Mouse (Mus musculus): ENCODE results near the gene Kif26b. TPM values are rescaled to one million over a fixed set of nuclear protein-coding genes. Genes with fewer than 3 reads are reported as not detected.

The Kif26b gene
- total and polyA plus RNA-seq, 2 experiments from 2014 or later: 3.4 to 33.7 TPM

DNA sequence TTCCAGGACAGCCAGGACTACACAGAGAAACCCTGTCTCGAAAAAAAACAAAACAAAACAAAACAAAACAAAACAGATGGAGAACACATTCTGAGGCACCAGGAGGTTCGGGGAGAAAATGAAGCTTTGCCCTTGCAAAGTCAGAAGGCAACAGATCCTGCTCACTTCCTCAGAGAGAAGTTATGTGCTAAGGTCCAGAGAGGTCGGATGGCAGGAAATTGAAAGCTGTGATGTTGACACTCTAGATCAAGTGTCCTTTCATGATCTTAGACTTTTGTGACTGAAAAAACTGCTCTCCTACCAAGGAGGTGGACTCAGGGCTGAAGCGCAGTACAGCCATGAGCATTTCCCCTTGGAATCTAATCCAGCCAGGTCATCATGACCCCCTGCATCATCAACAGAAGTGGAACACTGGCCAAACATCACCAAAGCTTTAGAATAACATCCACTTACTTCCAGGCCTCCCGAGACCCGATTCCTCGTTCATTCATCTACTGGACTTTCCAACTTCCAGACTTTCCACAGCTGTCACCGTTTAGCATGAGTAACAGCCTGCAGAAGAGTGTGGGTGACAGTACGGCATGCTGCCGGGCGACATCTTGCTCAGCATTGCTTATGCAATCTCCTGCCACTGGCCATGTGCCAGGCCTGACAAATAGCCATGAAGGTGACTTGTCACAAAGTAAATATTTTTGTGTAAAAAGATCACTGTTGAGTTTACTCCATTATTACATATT lies 112.0 kb downstream of the Kif26b start:
- 72% methylated on average over 11 of the region's 11 CpGs for WGBS

DNA sequence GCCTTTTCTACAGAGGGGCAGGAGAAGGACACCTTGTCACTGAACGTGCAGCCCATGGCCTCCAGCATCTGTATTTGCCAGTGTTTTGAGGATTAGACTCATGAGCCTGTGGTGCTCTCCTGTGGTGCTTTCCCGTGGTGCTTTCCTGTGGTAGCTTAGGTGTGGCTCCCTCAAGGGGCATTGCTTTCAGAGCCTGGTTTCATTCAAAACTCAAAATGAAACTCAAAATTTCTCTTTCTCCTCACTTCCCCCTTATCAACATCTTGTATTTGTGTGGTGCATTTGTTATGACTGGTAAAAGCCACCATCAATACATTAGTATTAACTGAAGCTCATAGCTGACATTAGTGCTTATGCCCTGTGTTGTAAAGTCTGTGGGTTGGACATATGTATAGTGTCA lies 112.9 kb downstream of the Kif26b start:
- no peak overlapping the region for H3K4me3 ChIP-seq (ENCODE audit: low read depth, low read length)
- TF ChIP-seq CTCF (IDR thresholded peaks at IDR 0.05; ENCODE audit: low read depth): no peak
- H3K4me2 ChIP-seq (ENCODE audit: low read depth): no peak overlapping the region
- H3K9me3 ChIP-seq (ENCODE audit: low read length): no peaks in the 10 kb centered on the region
- no peaks in the 10 kb centered on the region for H3K27me3 ChIP-seq (ENCODE audit: insufficient read depth, low read length)
- H3K9ac ChIP-seq: no peak overlapping the region
- 67% methylated on average over 2 of the region's 2 CpGs for WGBS
- no peak for DNase-seq
- no peak for ATAC-seq
- H3K36me3 ChIP-seq (ENCODE audit: insufficient read depth): no peaks in the 10 kb centered on the region
- no peaks in the 10 kb centered on the region for H3K4me1 ChIP-seq (ENCODE audit: insufficient read depth)
- H3K27ac ChIP-seq (ENCODE audit: low read depth, low read length): no peak overlapping the region

More for the DNA sequence above, 112.0 kb downstream of the Kif26b start:
- Histone ChIP-seq H3K4me3 (ENCODE audit: low read depth, low read length) (no peak overlapping the region), H3K9ac (no peak overlapping the region), H3K4me2 (ENCODE audit: low read depth) (no peak overlapping the region), H3K9me3 (ENCODE audit: low read length) (no peaks in the 10 kb centered on the region), H3K36me3 (ENCODE audit: insufficient read depth) (no peaks in the 10 kb centered on the region), H3K4me1 (ENCODE audit: insufficient read depth) (no peaks in the 10 kb centered on the region), H3K27ac (ENCODE audit: low read depth, low read length) (no peak overlapping the region), H3K27me3 (ENCODE audit: insufficient read depth, low read length) (no peaks in the 10 kb centered on the region)
- TF ChIP-seq CTCF (IDR thresholded peaks at IDR 0.05; ENCODE audit: low read depth): no peak
- no peak for DNase-seq
- no peak for ATAC-seq

DNA sequence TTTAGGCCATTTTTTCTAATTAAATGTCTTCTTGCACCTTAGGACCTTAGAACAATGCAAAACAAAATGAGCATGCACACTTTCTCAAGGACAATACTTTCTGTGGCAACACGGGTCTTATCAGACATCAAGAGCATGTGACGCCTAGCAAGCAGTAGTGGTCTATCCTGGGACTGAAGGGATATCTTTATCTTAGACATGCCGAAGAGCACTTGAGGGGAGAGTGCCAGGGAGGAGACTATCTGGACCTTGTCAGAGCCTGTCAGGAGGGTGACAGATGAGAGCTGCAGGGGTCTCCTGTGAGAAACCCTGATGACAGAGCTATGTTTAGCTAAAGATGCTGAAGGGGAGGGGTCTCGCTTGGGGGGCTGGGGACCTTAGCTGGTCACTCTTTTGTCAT lies 116.0 kb downstream of the Kif26b start:
- no peak overlapping the region for H3K4me3 ChIP-seq (ENCODE audit: low read depth, low read length)
- H3K27ac ChIP-seq (ENCODE audit: low read depth, low read length): no peak overlapping the region
- WGBS: 82% methylated on average over 4 of the region's 4 CpGs
- H3K9ac ChIP-seq: no peak overlapping the region
- H3K4me1 ChIP-seq (ENCODE audit: insufficient read depth): no peaks in the 10 kb centered on the region
- DNase-seq (no peak), ATAC-seq (no peak)
- H3K9me3 ChIP-seq (ENCODE audit: low read length): no peaks in the 10 kb centered on the region
- TF ChIP-seq CTCF (IDR thresholded peaks at IDR 0.05; ENCODE audit: low read depth): no peak
- no peaks in the 10 kb centered on the region for H3K27me3 ChIP-seq (ENCODE audit: insufficient read depth, low read length)
- H3K36me3 ChIP-seq (ENCODE audit: insufficient read depth): no peaks in the 10 kb centered on the region
- no peak overlapping the region for H3K4me2 ChIP-seq (ENCODE audit: low read depth)

DNA sequence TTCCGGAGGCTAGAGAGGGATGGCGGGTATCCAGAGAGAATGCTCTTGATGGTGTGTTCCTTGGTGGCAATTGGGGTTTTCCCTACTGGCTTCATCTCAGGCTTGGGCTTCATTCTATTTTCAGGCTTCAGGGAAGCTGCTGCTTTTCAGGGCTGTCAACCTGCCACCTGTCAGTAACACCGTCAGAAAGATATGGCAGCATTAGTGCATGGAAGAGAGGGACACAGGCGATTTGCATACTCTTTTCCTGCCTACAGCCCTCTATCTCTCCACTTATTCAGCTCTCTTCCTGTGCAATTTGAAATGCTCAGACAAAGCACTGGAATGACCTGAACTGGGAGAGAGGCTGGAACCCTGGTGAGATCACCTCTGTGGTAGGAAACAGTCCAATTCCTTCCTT lies 117.7 kb downstream of the Kif26b start:
- Histone ChIP-seq H3K9me3 (ENCODE audit: low read length) (no peaks in the 10 kb centered on the region), H3K4me3 (ENCODE audit: low read depth, low read length) (no peak overlapping the region), H3K27me3 (ENCODE audit: insufficient read depth, low read length) (no peaks in the 10 kb centered on the region), H3K4me2 (ENCODE audit: low read depth) (no peak overlapping the region), H3K4me1 (ENCODE audit: insufficient read depth) (no peaks in the 10 kb centered on the region), H3K36me3 (ENCODE audit: insufficient read depth) (no peaks in the 10 kb centered on the region), H3K27ac (ENCODE audit: low read depth, low read length) (no peak overlapping the region), H3K9ac (no peak overlapping the region)
- DNase-seq: no peak
- WGBS: 61% methylated on average over 4 of the region's 4 CpGs
- no peak for TF ChIP-seq CTCF (IDR thresholded peaks at IDR 0.05; ENCODE audit: low read depth)
- no peak for ATAC-seq

DNA sequence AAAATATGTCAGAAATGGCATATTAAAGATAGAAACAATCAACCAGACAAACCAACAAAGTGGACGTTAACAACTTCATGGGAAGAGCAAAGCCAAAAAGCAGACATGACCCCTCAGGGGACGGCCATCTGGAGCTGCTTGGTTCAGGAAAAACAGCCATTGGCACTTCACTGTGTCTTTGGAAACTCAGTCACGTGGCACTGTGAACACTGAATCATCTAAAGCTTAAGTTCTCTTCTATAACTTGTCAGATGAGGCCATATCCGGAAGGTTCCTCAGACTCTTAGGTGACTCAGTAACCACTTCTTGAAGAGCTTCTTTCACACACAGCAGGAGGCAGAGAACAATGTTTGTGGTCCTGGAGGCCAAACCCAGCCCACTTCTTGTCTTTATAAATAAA lies 126.6 kb downstream of the Kif26b start:
- Histone ChIP-seq H3K36me3 (ENCODE audit: insufficient read depth) (no peaks in the 10 kb centered on the region), H3K27ac (ENCODE audit: low read depth, low read length) (no peak overlapping the region), H3K27me3 (ENCODE audit: insufficient read depth, low read length) (no peaks in the 10 kb centered on the region), H3K4me3 (ENCODE audit: low read depth, low read length) (no peak overlapping the region), H3K4me2 (ENCODE audit: low read depth) (no peak overlapping the region), H3K4me1 (ENCODE audit: insufficient read depth) (no peaks in the 10 kb centered on the region), H3K9me3 (ENCODE audit: low read length) (no peaks in the 10 kb centered on the region), H3K9ac (no peak overlapping the region)
- WGBS: 78% methylated on average over 4 of the region's 4 CpGs
- TF ChIP-seq CTCF (IDR thresholded peaks at IDR 0.05; ENCODE audit: low read depth): no peak
- no peak for DNase-seq
- ATAC-seq: no peak

DNA sequence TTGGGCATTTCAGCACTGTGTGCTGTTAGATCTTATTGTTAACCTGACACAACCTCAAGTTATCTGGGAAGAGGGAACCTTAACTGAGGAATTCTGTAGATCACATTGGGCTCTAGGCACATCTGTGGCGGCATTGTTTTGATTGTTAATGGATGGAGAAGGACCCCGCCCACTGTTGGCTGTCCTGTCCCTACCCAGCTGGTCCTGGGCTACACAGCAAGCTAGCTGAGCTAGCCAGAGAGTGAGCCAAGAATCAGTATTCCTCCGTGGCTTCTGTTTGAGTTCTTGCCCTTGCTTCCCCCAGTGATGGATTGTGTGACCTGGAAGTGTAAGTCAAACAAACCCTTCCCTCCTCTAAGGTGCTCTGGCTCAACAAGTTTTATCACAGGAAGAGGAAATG lies 132.1 kb downstream of the Kif26b start:
- no peak overlapping the region for H3K4me3 ChIP-seq (ENCODE audit: low read depth, low read length)
- TF ChIP-seq CTCF (IDR thresholded peaks at IDR 0.05; ENCODE audit: low read depth): no peak
- no peaks in the 10 kb centered on the region for H3K9me3 ChIP-seq (ENCODE audit: low read length)
- H3K27me3 ChIP-seq (ENCODE audit: insufficient read depth, low read length): no peaks in the 10 kb centered on the region
- no peak for ATAC-seq
- no peak overlapping the region for H3K9ac ChIP-seq
- H3K4me1 ChIP-seq (ENCODE audit: insufficient read depth): no peaks in the 10 kb centered on the region
- no peaks in the 10 kb centered on the region for H3K36me3 ChIP-seq (ENCODE audit: insufficient read depth)
- 72% methylated on average over 3 of the region's 3 CpGs for WGBS
- no peak overlapping the region for H3K4me2 ChIP-seq (ENCODE audit: low read depth)
- no peak overlapping the region for H3K27ac ChIP-seq (ENCODE audit: low read depth, low read length)
- DNase-seq: no peak

DNA sequence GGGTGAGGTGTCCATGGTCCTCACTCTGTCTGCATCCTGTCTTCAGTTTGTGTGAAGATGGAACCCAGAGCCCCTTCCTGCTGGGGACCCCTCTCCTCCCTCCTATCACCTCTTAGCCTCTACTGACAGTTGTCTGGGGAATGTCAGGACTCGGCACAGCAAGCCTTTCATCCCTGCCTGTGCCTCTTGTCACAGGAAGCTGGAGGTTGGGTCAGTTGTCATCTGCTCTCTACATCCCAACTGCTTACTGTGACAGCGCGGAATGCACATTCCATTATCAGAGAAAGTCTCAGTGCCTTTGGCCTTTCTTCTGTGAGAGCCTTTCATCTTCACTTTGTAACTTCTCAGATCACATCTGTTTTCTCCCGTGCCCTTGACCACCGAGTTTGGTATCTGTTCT lies 132.6 kb downstream of the Kif26b start:
- no peaks in the 10 kb centered on the region for H3K36me3 ChIP-seq (ENCODE audit: insufficient read depth)
- H3K4me1 ChIP-seq (ENCODE audit: insufficient read depth): no peaks in the 10 kb centered on the region
- H3K4me2 ChIP-seq (ENCODE audit: low read depth): no peak overlapping the region
- H3K27ac ChIP-seq (ENCODE audit: low read depth, low read length): no peak overlapping the region
- TF ChIP-seq CTCF (IDR thresholded peaks at IDR 0.05; ENCODE audit: low read depth): no peak
- ATAC-seq (no peak), DNase-seq (no peak)
- H3K4me3 ChIP-seq (ENCODE audit: low read depth, low read length): no peak overlapping the region
- H3K9ac ChIP-seq: no peak overlapping the region
- 72% methylated on average over 5 of the region's 5 CpGs for WGBS
- no peaks in the 10 kb centered on the region for H3K9me3 ChIP-seq (ENCODE audit: low read length)
- H3K27me3 ChIP-seq (ENCODE audit: insufficient read depth, low read length): no peaks in the 10 kb centered on the region
